Mouse (Mus musculus): Measurements from ENCODE around the gene Tapbp.

DNA sequence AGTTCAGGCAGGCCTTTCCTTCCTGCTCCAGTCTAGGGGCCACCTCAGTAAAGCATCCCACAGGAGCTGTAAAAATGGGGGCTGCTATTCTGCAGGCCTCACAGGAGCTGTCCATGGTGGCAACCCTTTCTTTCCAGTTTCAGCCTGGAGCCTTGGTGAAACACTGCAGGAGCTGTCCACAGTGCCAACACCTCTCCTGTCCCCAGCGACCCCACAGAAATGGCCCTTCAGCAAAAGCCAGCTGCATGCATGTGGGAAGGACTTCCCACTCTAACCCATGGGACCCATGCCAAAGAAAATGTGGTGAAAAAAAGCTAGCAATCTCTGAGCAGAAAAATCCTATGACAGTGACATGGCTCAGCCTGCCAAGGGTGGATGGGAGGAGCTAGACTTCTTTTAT lies 57.0 kb downstream of the Tapbp start:
- no peak for TF ChIP-seq CTCF (conservative IDR thresholded peaks at IDR 0.05; ENCODE audit: low read length)
- no peak for TF ChIP-seq NANOG (IDR thresholded peaks at IDR 0.05; ENCODE audit: borderline replicate concordance, low read length)

Measured in E14TG2a.4 (cell line).